Comparison of ENCODE assay signal across 33 mouse cellular contexts in the genomic region with DNA sequence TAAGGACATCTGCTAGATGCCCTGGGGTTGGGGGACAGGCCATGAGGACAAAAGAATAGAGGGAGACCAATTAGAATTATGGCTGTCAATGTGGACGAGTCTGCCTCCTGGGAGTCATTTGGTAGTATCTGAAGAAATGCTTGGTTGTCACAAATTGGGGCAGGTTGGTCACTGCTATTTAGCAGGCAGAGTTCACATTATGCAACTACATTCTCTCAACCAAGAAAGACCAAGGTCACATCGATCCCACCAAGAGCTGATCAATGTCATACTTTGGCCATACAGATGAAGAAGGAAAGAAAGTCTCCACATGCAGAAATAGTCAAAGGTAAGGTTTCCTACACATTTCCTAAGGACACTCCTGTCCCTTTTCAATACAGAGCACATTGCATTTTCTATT.
"Had no signal": no experiment of that assay in that cellular context is flagged by ENCODE, and none has a peak within 500 bp of the region (broad histone marks: within the 10 kb centered on the region; RNA-seq: fewer than 3 reads in every experiment).

No protein-coding gene starts in this region.

- H3K4me1 ChIP-seq: heart, embryonic 10.5 days; heart, embryonic 12.5 days; heart, embryonic 13.5 days; heart, embryonic 15.5 days; intestine, embryonic 15.5 days; kidney, embryonic 15.5 days had no signal

- DNase-seq: heart, postnatal 10 days; heart, postnatal 14 days; heart, postnatal 36 days; heart, postnatal 4 days; kidney, adult 11 months; kidney, adult 18-20 months; kidney, adult 2 months; kidney, adult 8-10 months; kidney, adult 9 months; kidney, postnatal 10 days; kidney, postnatal 14 days; kidney, postnatal 25 days; kidney, postnatal 36 days; kidney, postnatal 4 days; layer of hippocampus, adult 9-11 months; layer of hippocampus, postnatal 36 days had no signal

- H3K4me2 ChIP-seq: heart, embryonic 11.5 days; heart, embryonic 12.5 days; heart, embryonic 13.5 days; heart, embryonic 15.5 days; hindbrain, embryonic 12.5 days; hindbrain, embryonic 13.5 days; hindbrain, embryonic 14.5 days; hindbrain, embryonic 15.5 days; intestine, embryonic 15.5 days; kidney, embryonic 15.5 days had no signal

- ATAC-seq: hindbrain, embryonic 16.5 days; inflammation-experienced regulatory T-cells, adult 6 months; intestine, embryonic 15.5 days; intestine, embryonic 16.5 days; intestine, postnatal 0 days had no signal

- H3K9me3 ChIP-seq: heart, embryonic 12.5 days; heart, embryonic 13.5 days; heart, embryonic 15.5 days; hindbrain, embryonic 12.5 days; hindbrain, embryonic 13.5 days; hindbrain, embryonic 15.5 days; intestine, embryonic 15.5 days had no signal

- H3K9ac ChIP-seq: heart, embryonic 12.5 days; heart, embryonic 13.5 days; heart, embryonic 15.5 days; hindbrain, embryonic 12.5 days; hindbrain, embryonic 13.5 days; hindbrain, embryonic 14.5 days; hindbrain, embryonic 15.5 days; intestine, embryonic 15.5 days; kidney, embryonic 15.5 days had no signal

- H3K27ac ChIP-seq: heart, embryonic 10.5 days; heart, embryonic 13.5 days; heart, embryonic 15.5 days; hindbrain, embryonic 12.5 days; hindbrain, embryonic 13.5 days; hindbrain, embryonic 14.5 days; hindbrain, embryonic 15.5 days; intestine, embryonic 15.5 days; kidney, embryonic 15.5 days; kidney, postnatal 0 days; layer of hippocampus, adult 2 months had no signal

- H3K36me3 ChIP-seq: heart, embryonic 10.5 days; heart, embryonic 12.5 days; heart, embryonic 13.5 days; heart, embryonic 15.5 days; hindbrain, embryonic 15.5 days; intestine, embryonic 15.5 days; kidney, embryonic 15.5 days had no signal

- H3K27me3 ChIP-seq: heart, embryonic 12.5 days; heart, embryonic 13.5 days; heart, embryonic 15.5 days; hindbrain, embryonic 12.5 days; hindbrain, embryonic 13.5 days; hindbrain, embryonic 15.5 days; intestine, embryonic 15.5 days; kidney, embryonic 15.5 days had no signal

- H3K4me3 ChIP-seq: heart, embryonic 10.5 days; heart, embryonic 12.5 days; heart, embryonic 13.5 days; heart, embryonic 15.5 days; hindbrain, embryonic 12.5 days; hindbrain, embryonic 13.5 days; hindbrain, embryonic 15.5 days; intestine, embryonic 15.5 days; kidney, embryonic 15.5 days; layer of hippocampus, adult 2 months had no signal
